Mouse (Mus musculus): ENCODE results near the gene Slc35f6. TPM values are rescaled to one million over a fixed set of nuclear protein-coding genes. Genes with fewer than 3 reads are reported as not detected.

The Slc35f6 gene
- 10 to 100 TPM; 13.3 to 15.4 TPM for total RNA-seq (2021)
- long read RNA-seq, experiment 1, transcript Slc35f6-201 (6 exons, 3,088 nt), result major isoform, 19 of 20 reads
- long read RNA-seq, experiment 1, partial matches to known transcripts, result 0 of 20 reads
- long read RNA-seq, experiment 1, other reads (novel, unspliced or antisense), result 1 of 20 reads
- long read RNA-seq, experiment 2, transcript Slc35f6-201 (6 exons, 3,088 nt), result major isoform, 11 of 12 reads
- long read RNA-seq, experiment 2, partial matches to known transcripts, result 0 of 12 reads
- long read RNA-seq, experiment 2, other reads (novel, unspliced or antisense), result 1 of 12 reads

- DNase-seq, result peak; percentile 94
Measured at GRCm38 (mm10) chr5:30647815-30648560, at the start of gene Slc35f6. TSS of gene Slc35f6 (plus strand) at chr5:30647933.

- no peak for DNase-seq
Measured at GRCm38 (mm10) chr5:30601397-30601796, 46.3 kb upstream of the Slc35f6 start.

GRCm38 (mm10) chr5:30603255-30603654, 44.5 kb upstream of the Slc35f6 start:
- DNase-seq, result no peak

GRCm38 (mm10) chr5:30603926-30604325, 43.8 kb upstream of the Slc35f6 start:
- DNase-seq, result no peak

GRCm38 (mm10) chr5:30604769-30605188, 43.0 kb upstream of the Slc35f6 start:
- no peak for DNase-seq

GRCm38 (mm10) chr5:30605649-30606048, 42.1 kb upstream of the Slc35f6 start:
- no peak for DNase-seq

GRCm38 (mm10) chr5:30606424-30607073, 41.2 kb upstream of the Slc35f6 start:
- DNase-seq, result peak; percentile 69

GRCm38 (mm10) chr5:30609094-30609493, 38.6 kb upstream of the Slc35f6 start:
- DNase-seq, result no peak

GRCm38 (mm10) chr5:30609918-30610645, 37.7 kb upstream of the Slc35f6 start:
- DNase-seq, result no peak

GRCm38 (mm10) chr5:30611091-30611490, 36.6 kb upstream of the Slc35f6 start:
- DNase-seq, result no peak

GRCm38 (mm10) chr5:30611689-30612088, 36.0 kb upstream of the Slc35f6 start:
- no peak for DNase-seq

GRCm38 (mm10) chr5:30612575-30612974, 35.2 kb upstream of the Slc35f6 start:
- no peak for DNase-seq

- no peak for DNase-seq
Measured at GRCm38 (mm10) chr5:30613242-30613641, 34.5 kb upstream of the Slc35f6 start.

- no peak for DNase-seq
Measured at GRCm38 (mm10) chr5:30614221-30614620, 33.5 kb upstream of the Slc35f6 start.

GRCm38 (mm10) chr5:30615416-30615815, 32.3 kb upstream of the Slc35f6 start:
- no peak for DNase-seq

- DNase-seq, result no peak
Measured at GRCm38 (mm10) chr5:30615819-30616218, 31.9 kb upstream of the Slc35f6 start.

GRCm38 (mm10) chr5:30616644-30617043, 31.1 kb upstream of the Slc35f6 start:
- DNase-seq, result no peak

- DNase-seq, result no peak
Measured at GRCm38 (mm10) chr5:30617357-30617756, 30.4 kb upstream of the Slc35f6 start.

GRCm38 (mm10) chr5:30617851-30618250, 29.9 kb upstream of the Slc35f6 start:
- DNase-seq, result no peak

GRCm38 (mm10) chr5:30618376-30619003, 29.2 kb upstream of the Slc35f6 start:
- DNase-seq, result no peak

GRCm38 (mm10) chr5:30619211-30619610, 28.5 kb upstream of the Slc35f6 start:
- no peak for DNase-seq

GRCm38 (mm10) chr5:30620567-30620966, 27.2 kb upstream of the Slc35f6 start:
- no peak for DNase-seq

All from gastrocnemius, postnatal 10 days (tissue).